Comparison of ENCODE assay signal across 10 mouse cellular contexts in the genomic region with DNA sequence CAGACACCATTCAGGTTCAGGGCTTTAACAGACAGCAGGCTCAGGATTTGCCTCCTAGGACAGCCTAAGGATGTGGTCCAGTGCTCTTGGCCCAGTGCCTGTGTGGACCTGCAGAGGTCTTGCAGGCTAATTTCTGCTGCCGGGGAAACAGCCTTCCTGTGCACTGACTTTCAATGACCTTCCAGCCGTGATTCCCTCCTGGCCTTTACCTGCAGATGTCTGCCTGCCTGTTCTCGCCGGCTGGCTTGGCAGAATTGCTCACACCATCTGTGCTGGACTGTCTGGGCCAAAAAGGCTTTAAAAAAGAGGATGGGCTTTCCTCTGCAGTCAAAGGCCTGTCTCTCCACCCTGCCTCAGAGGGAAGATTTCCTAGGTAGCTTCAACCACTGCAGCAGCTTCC.
DNase-seq lines count a peak whose midpoint lies in the region; ATAC-seq lines count a peak whose summit lies in the region.
"Had no signal": no experiment of that assay in that cellular context is flagged by ENCODE, and none has a peak within 500 bp of the region (broad histone marks: within the 10 kb centered on the region; RNA-seq: fewer than 3 reads in every experiment).

No protein-coding gene starts in this region.

- H3K9ac ChIP-seq in hindbrain, embryonic 12.5 days, result no peak overlapping the region
- peak overlapping the region; percentile 32; the same call in 1 of the 2 replicates for H3K9ac ChIP-seq in limb, embryonic 13.5 days

- H3K4me2 ChIP-seq in hindbrain, embryonic 12.5 days (replicated peaks), result no peak overlapping the region
- no peak overlapping the region for H3K4me2 ChIP-seq in limb, embryonic 13.5 days (replicated peaks)

- no peaks in the 10 kb centered on the region for H3K36me3 ChIP-seq in hindbrain, embryonic 12.5 days
- H3K36me3 ChIP-seq in limb, embryonic 13.5 days, result no peaks in the 10 kb centered on the region

- H3K4me1 ChIP-seq in hindbrain, embryonic 12.5 days, result peaks cover 4% of the 10 kb centered on the region
- peaks cover 7% of the 10 kb centered on the region for H3K4me1 ChIP-seq in limb, embryonic 13.5 days
- H3K4me1 ChIP-seq: megakaryocyte, embryonic 14.5 days had no signal

- no peak overlapping the region for H3K4me3 ChIP-seq in hindbrain, embryonic 12.5 days
- no peak overlapping the region for H3K4me3 ChIP-seq in limb, embryonic 13.5 days
- H3K4me3 ChIP-seq: megakaryocyte, embryonic 14.5 days had no signal

- 35% methylated on average over 4 of the region's 4 CpGs for WGBS in hindbrain, embryonic 12.5 days
- WGBS in limb, embryonic 13.5 days, result 6% methylated on average over 4 of the region's 4 CpGs

- no peaks in the 10 kb centered on the region for H3K9me3 ChIP-seq in hindbrain, embryonic 12.5 days (replicated peaks)
- no peaks in the 10 kb centered on the region for H3K9me3 ChIP-seq in limb, embryonic 13.5 days

- no peaks in the 10 kb centered on the region for H3K27me3 ChIP-seq in hindbrain, embryonic 12.5 days
- no peaks in the 10 kb centered on the region for H3K27me3 ChIP-seq in limb, embryonic 13.5 days
- H3K27me3 ChIP-seq: megakaryocyte, embryonic 14.5 days had no signal

- no peak overlapping the region for H3K27ac ChIP-seq in hindbrain, embryonic 12.5 days
- no peak overlapping the region for H3K27ac ChIP-seq in limb, embryonic 13.5 days

- peak; percentile 69 for ATAC-seq in hindbrain, embryonic 12.5 days (ENCODE audit: low FRiP score)
- 0 out of 2 replicates have a peak, but pooled peaks have one; percentile 66 for ATAC-seq in limb, embryonic 13.5 days (ENCODE audit: low FRiP score, low read depth)

- DNase-seq in layer of hippocampus, adult 9-11 months, result peak; percentile 5
- no peak for DNase-seq in layer of hippocampus, adult 18-20 months (ENCODE audit: low spot score in 2 of 2)
- peak; percentile 64 for DNase-seq in cerebellum, adult 8-10 months
- DNase-seq in thymus, postnatal 25 days, result no peak
- no peak for DNase-seq in urinary bladder, postnatal 4 days (ENCODE audit: low spot score in 2 of 2)
- DNase-seq in gastrocnemius, adult 18-20 months (ENCODE audit: low spot score), result no peak
- DNase-seq: spleen, adult 18-20 months had no signal

Comparison
In these comparisons a context has a peak if more than half of its experiments do, and no peak if none do; other contexts are left out.
1. DNase-seq: peak in layer of hippocampus, adult 9-11 months (single experiment) and cerebellum, adult 8-10 months (single experiment); none in layer of hippocampus, adult 18-20 months (0 of 2), thymus, postnatal 25 days (single experiment), urinary bladder, postnatal 4 days (0 of 2) and gastrocnemius, adult 18-20 months (single experiment).